Mouse (Mus musculus) ES-Bruce4 (cell line): ENCODE data around the gene Itgb7.

ENCODE experiments used
- CTCF ChIP-seq: IDR thresholded peaks from one replicate; pipeline ENCODE4 v1.8.1; 2011; ENCODE audit warnings: low read depth, low read length
- EP300 ChIP-seq: IDR thresholded peaks from 2 replicates; pipeline ENCODE4 v1.6.1; 2011; ENCODE audit warnings: low read depth, low read length; ENCODE audit not compliant: insufficient read depth
- POLR2A ChIP-seq: IDR thresholded peaks from one replicate; pipeline ENCODE4 v1.8.1; 2011; ENCODE audit warnings: low read length; ENCODE audit not compliant: insufficient read depth

GRCm38 (mm10) chr15:102173581-102173980 lies 58.2 kb downstream of the Itgb7 start:
- TF ChIP-seq CTCF = no peak
- TF ChIP-seq EP300 = no peak
- no peak for TF ChIP-seq POLR2A
